Mouse (Mus musculus): ENCODE measurements around the gene Iqcj.

The Iqcj gene

GRCm38 (mm10) chr3:67954459-67955065 lies 62.5 kb downstream of the Iqcj start:
- peak; percentile 84 for DNase-seq (ENCODE audit: low read depth, low spot score)

GRCm38 (mm10) chr3:67959672-67960071 lies 67.7 kb downstream of the Iqcj start:
- no peak for DNase-seq (ENCODE audit: low read depth, low spot score)

GRCm38 (mm10) chr3:67960133-67960532 lies 68.1 kb downstream of the Iqcj start:
- DNase-seq (ENCODE audit: low read depth, low spot score): no peak

- DNase-seq (ENCODE audit: low read depth, low spot score): no peak
These were observed 68.7 kb downstream of the Iqcj start for GRCm38 (mm10) chr3:67960727-67961126.

GRCm38 (mm10) chr3:67961934-67962639 lies 70.1 kb downstream of the Iqcj start:
- DNase-seq (ENCODE audit: low read depth, low spot score): no peak

GRCm38 (mm10) chr3:67974340-67974998 lies 82.4 kb downstream of the Iqcj start:
- DNase-seq (ENCODE audit: low read depth, low spot score): no peak

GRCm38 (mm10) chr3:67980006-67980405 lies 88.0 kb downstream of the Iqcj start:
- no peak for DNase-seq (ENCODE audit: low read depth, low spot score)

- DNase-seq (ENCODE audit: low read depth, low spot score): no peak
These were observed 91.3 kb downstream of the Iqcj start for GRCm38 (mm10) chr3:67983329-67983728.

GRCm38 (mm10) chr3:68002415-68002814 lies 110.4 kb downstream of the Iqcj start:
- DNase-seq (ENCODE audit: low read depth, low spot score): no peak

GRCm38 (mm10) chr3:68012342-68012741 lies 120.3 kb downstream of the Iqcj start:
- DNase-seq (ENCODE audit: low read depth, low spot score): no peak

GRCm38 (mm10) chr3:68015786-68016185 lies 123.8 kb downstream of the Iqcj start:
- no peak for DNase-seq (ENCODE audit: low read depth, low spot score)

- no peak for DNase-seq (ENCODE audit: low read depth, low spot score)
These were observed 127.4 kb downstream of the Iqcj start for GRCm38 (mm10) chr3:68019401-68019800.

GRCm38 (mm10) chr3:68036097-68036496 lies 144.1 kb downstream of the Iqcj start:
- peak; percentile 56 for DNase-seq (ENCODE audit: low read depth, low spot score)

- no peak for DNase-seq (ENCODE audit: low read depth, low spot score)
These were observed 150.9 kb downstream of the Iqcj start for GRCm38 (mm10) chr3:68042951-68043350.

- DNase-seq (ENCODE audit: low read depth, low spot score): peak; percentile 74
These were observed 153.7 kb downstream of the Iqcj start for GRCm38 (mm10) chr3:68045475-68046416.

- peak; percentile 47 for DNase-seq (ENCODE audit: low read depth, low spot score)
These were observed 161.5 kb downstream of the Iqcj start for GRCm38 (mm10) chr3:68053538-68053937.

- DNase-seq (ENCODE audit: low read depth, low spot score): no peak
These were observed 163.1 kb downstream of the Iqcj start for GRCm38 (mm10) chr3:68055071-68055470.

- peak; percentile 74 for DNase-seq (ENCODE audit: low read depth, low spot score)
These were observed 164.6 kb downstream of the Iqcj start for GRCm38 (mm10) chr3:68056373-68057275.

GRCm38 (mm10) chr3:68059162-68059800 lies 167.3 kb downstream of the Iqcj start:
- peak; percentile 59 for DNase-seq (ENCODE audit: low read depth, low spot score)

- peak; percentile 80 for DNase-seq (ENCODE audit: low read depth, low spot score)
These were observed 172.7 kb downstream of the Iqcj start, which contains the start of gene Schip1 for GRCm38 (mm10) chr3:68064731-68065130. Gene Schip1, plus strand, starts transcription at chr3:68064802.

All from mesoderm, embryonic 11.5 days (tissue).